9 mouse cellular contexts compared by ENCODE assay signal in genomic region chr11:59525237-59525636, GRCm38 (mm10). TPM values are rescaled to one million over a fixed set of nuclear protein-coding genes. Genes with fewer than 3 reads are reported as not detected.
DNase-seq lines count a peak whose midpoint lies in the region; ATAC-seq and TF ChIP-seq lines count a peak whose summit lies in the region.
"Had no signal": no experiment of that assay in that cellular context is flagged by ENCODE, and none has a peak within 500 bp of the region (broad histone marks: within the 10 kb centered on the region; RNA-seq: fewer than 3 reads in every experiment).

No protein-coding gene starts in this region.

- H3K4me3 ChIP-seq in heart, adult 2 months: no peak overlapping the region
- H3K4me3 ChIP-seq in heart, embryonic 12.5 days: no peak overlapping the region
- no peak overlapping the region for H3K4me3 ChIP-seq in embryonic facial prominence, embryonic 14.5 days (ENCODE audit: low read depth, low read length)
- no peak overlapping the region for H3K4me3 ChIP-seq in hindbrain, embryonic 16.5 days (ENCODE audit: low read length)
- no peak overlapping the region for H3K4me3 ChIP-seq in stomach, embryonic 16.5 days (replicated peaks; ENCODE audit: low read length)
- H3K4me3 ChIP-seq: neural tube, embryonic 13.5 days had no signal

- peak; percentile 61 to 73 for DNase-seq in heart, adult 2 months
- peak; percentile 70 to 84 for DNase-seq in adrenal gland, postnatal 36 days
- peak; percentile 90 for DNase-seq in embryonic facial prominence, embryonic 14.5 days (ENCODE audit: low spot score)
- peak; percentile 58 to 90 for DNase-seq in left cerebral cortex, adult 9 months (ENCODE audit: low spot score in 2 of 2)
- peak; percentile 58 to 77 for DNase-seq in natural killer cell, adult 2 months (ENCODE audit: low spot score in 2 of 2)

- H3K36me3 ChIP-seq in heart, adult 2 months (ENCODE audit: control insufficient read depth, insufficient read depth, low read length): no peaks in the 10 kb centered on the region
- H3K36me3 ChIP-seq in heart, embryonic 12.5 days: no peaks in the 10 kb centered on the region
- no peaks in the 10 kb centered on the region for H3K36me3 ChIP-seq in embryonic facial prominence, embryonic 14.5 days (ENCODE audit: control insufficient read depth, insufficient read depth, low read length)
- H3K36me3 ChIP-seq in hindbrain, embryonic 16.5 days (ENCODE audit: control insufficient read depth, insufficient read depth, low read length): no peaks in the 10 kb centered on the region
- no peaks in the 10 kb centered on the region for H3K36me3 ChIP-seq in stomach, embryonic 16.5 days (ENCODE audit: control insufficient read depth, insufficient read depth, low read length)
- H3K36me3 ChIP-seq: neural tube, embryonic 13.5 days had no signal

- WGBS in heart, adult 2 months: 2% methylated on average over 10 of the region's 10 CpGs
- WGBS in heart, embryonic 12.5 days: 7% methylated on average over 10 of the region's 10 CpGs
- WGBS in embryonic facial prominence, embryonic 14.5 days: 10% methylated on average over 10 of the region's 10 CpGs
- 9% methylated on average over 10 of the region's 10 CpGs for WGBS in hindbrain, embryonic 16.5 days
- WGBS in stomach, embryonic 16.5 days: 10% methylated on average over 10 of the region's 10 CpGs

- intact Hi-C loops in heart, adult 2 months (cut with DNase I): loop anchor here (2.0 to 10.0 kb wide), 3 partner anchors 44 to 230 kb away; no protein-coding TSS in a partner anchor

- H3K27me3 ChIP-seq in heart, adult 2 months (ENCODE audit: control insufficient read depth, insufficient read depth, low read length): no peaks in the 10 kb centered on the region
- H3K27me3 ChIP-seq in heart, embryonic 12.5 days (replicated peaks): no peaks in the 10 kb centered on the region; the same call in 1 of the 2 replicates
- H3K27me3 ChIP-seq in embryonic facial prominence, embryonic 14.5 days (replicated peaks; ENCODE audit: control insufficient read depth, insufficient read depth, low read length): no peaks in the 10 kb centered on the region
- no peaks in the 10 kb centered on the region for H3K27me3 ChIP-seq in hindbrain, embryonic 16.5 days (replicated peaks; ENCODE audit: control insufficient read depth, insufficient read depth, low read length)
- H3K27me3 ChIP-seq in stomach, embryonic 16.5 days (ENCODE audit: control insufficient read depth, insufficient read depth, low read length): no peaks in the 10 kb centered on the region
- H3K27me3 ChIP-seq: neural tube, embryonic 13.5 days had no signal

- no peak for TF ChIP-seq POLR2A in heart, adult 2 months (IDR thresholded peaks at IDR 0.05; ENCODE audit: insufficient read depth, low read depth, low read length)

- H3K79me2 ChIP-seq in heart, adult 2 months (replicated peaks; ENCODE audit: control insufficient read depth, insufficient read depth, low read length): no peaks in the 10 kb centered on the region

- H3K4me2 ChIP-seq in heart, embryonic 12.5 days: no peak overlapping the region
- no peak overlapping the region for H3K4me2 ChIP-seq in embryonic facial prominence, embryonic 14.5 days (ENCODE audit: low read depth, low read length)
- no peak overlapping the region for H3K4me2 ChIP-seq in hindbrain, embryonic 16.5 days (ENCODE audit: low read length)
- no peak overlapping the region for H3K4me2 ChIP-seq in stomach, embryonic 16.5 days (ENCODE audit: low read depth, low read length)
- H3K4me2 ChIP-seq: neural tube, embryonic 13.5 days had no signal

- 0 out of 2 replicates have a peak, but pooled peaks have one; percentile 47 for TF ChIP-seq EP300 in heart, adult 2 months (IDR thresholded peaks at IDR 0.05; ENCODE audit: insufficient read depth, low read depth, low read length)

- no peaks in the 10 kb centered on the region for H3K9me3 ChIP-seq in heart, embryonic 12.5 days (replicated peaks)
- H3K9me3 ChIP-seq in embryonic facial prominence, embryonic 14.5 days (ENCODE audit: control insufficient read depth, low read length): peaks cover 5% of the 10 kb centered on the region; the same call in 1 of the 2 replicates
- no peaks in the 10 kb centered on the region for H3K9me3 ChIP-seq in hindbrain, embryonic 16.5 days (ENCODE audit: control insufficient read depth, low read length)
- H3K9me3 ChIP-seq in stomach, embryonic 16.5 days (replicated peaks; ENCODE audit: control insufficient read depth, low read length): no peaks in the 10 kb centered on the region
- H3K9me3 ChIP-seq: neural tube, embryonic 13.5 days had no signal

- TF ChIP-seq CTCF in heart, adult 2 months (IDR thresholded peaks at IDR 0.05): peak; percentile 93

- H3K27ac ChIP-seq in heart, adult 2 months: no peak overlapping the region
- H3K27ac ChIP-seq in heart, embryonic 12.5 days (ENCODE audit: poor library complexity, severe bottlenecking): no peak overlapping the region
- no peak overlapping the region for H3K27ac ChIP-seq in embryonic facial prominence, embryonic 14.5 days (replicated peaks; ENCODE audit: low read depth, low read length)
- H3K27ac ChIP-seq in hindbrain, embryonic 16.5 days (ENCODE audit: low read depth, low read length): no peak overlapping the region
- H3K27ac ChIP-seq in stomach, embryonic 16.5 days (ENCODE audit: low read length): no peak overlapping the region
- H3K27ac ChIP-seq: neural tube, embryonic 13.5 days had no signal

- no peaks in the 10 kb centered on the region; the same call in 1 of the 2 replicates for H3K4me1 ChIP-seq in heart, adult 2 months (ENCODE audit: control insufficient read depth, insufficient read depth, low read length)
- H3K4me1 ChIP-seq in heart, embryonic 12.5 days (replicated peaks): peaks cover 3% of the 10 kb centered on the region; the same call in 1 of the 2 replicates
- H3K4me1 ChIP-seq in embryonic facial prominence, embryonic 14.5 days (ENCODE audit: control insufficient read depth, insufficient read depth, low read length): no peaks in the 10 kb centered on the region
- H3K4me1 ChIP-seq in hindbrain, embryonic 16.5 days (ENCODE audit: control insufficient read depth, insufficient read depth, low read depth, low read length): no peaks in the 10 kb centered on the region
- H3K4me1 ChIP-seq in stomach, embryonic 16.5 days (ENCODE audit: control insufficient read depth, insufficient read depth, low read length): no peaks in the 10 kb centered on the region
- H3K4me1 ChIP-seq: neural tube, embryonic 13.5 days had no signal

- H3K9ac ChIP-seq in heart, adult 2 months (ENCODE audit: low read depth, low read length): no peak overlapping the region
- H3K9ac ChIP-seq in heart, embryonic 12.5 days: no peak overlapping the region
- H3K9ac ChIP-seq in embryonic facial prominence, embryonic 14.5 days (ENCODE audit: low read depth, low read length): no peak overlapping the region
- no peak overlapping the region for H3K9ac ChIP-seq in hindbrain, embryonic 16.5 days (ENCODE audit: low read depth, low read length)
- H3K9ac ChIP-seq in stomach, embryonic 16.5 days (ENCODE audit: low read length): no peak overlapping the region
- H3K9ac ChIP-seq: neural tube, embryonic 13.5 days had no signal

- ATAC-seq in heart, embryonic 12.5 days (ENCODE audit: insufficient number of reproducible peaks, low FRiP score): no peak
- ATAC-seq in embryonic facial prominence, embryonic 14.5 days (ENCODE audit: low read depth): no peak; the same call in 1 of the 2 replicates
- peak; percentile 71 for ATAC-seq in hindbrain, embryonic 16.5 days
- 0 out of 2 replicates have a peak, but pooled peaks have one; percentile 5 for ATAC-seq in stomach, embryonic 16.5 days (ENCODE audit: insufficient read depth, low FRiP score)

RNA-seq across cellular contexts. Expression of gene Zkscan17, which starts 1.3 kb away (rescaled TPM):
- 10 to 100 TPM; 11.7 to 14.8 TPM for total RNA-seq in heart, adult 2 months (2021)
- 7.8 and 10.0 TPM in 2 replicates for polyA plus RNA-seq in heart, adult 2 months (2012; rRNA removed)
- polyA plus RNA-seq in heart, embryonic 12.5 days (2016; fragmentation: Nextera tagmentation; extraction: Ambion mirVana): 18.1 and 18.4 TPM in 2 replicates
- total RNA-seq in adrenal gland, postnatal 36 days (2021): 10 to 100 TPM; 17.5 to 24.9 TPM
- 17.1 and 19.7 TPM in 2 replicates for polyA plus RNA-seq in embryonic facial prominence, embryonic 14.5 days (2014; fragmentation: Nextera tagmentation; extraction: Ambion mirVana)
- polyA plus RNA-seq in hindbrain, embryonic 16.5 days (2015; fragmentation: Nextera tagmentation; extraction: Ambion mirVana): 11.4 and 15.5 TPM in 2 replicates
- 16.4 and 18.2 TPM in 2 replicates for polyA plus RNA-seq in stomach, embryonic 16.5 days (2015; fragmentation: Nextera tagmentation; extraction: Ambion mirVana)

RNA-seq across cellular contexts. Expression of gene Nlrp3, which starts 16.1 kb away (rescaled TPM):
- total RNA-seq in heart, adult 2 months (2021): under 1 TPM; 0.45 to 0.55 TPM
- 0.33 and 0.38 TPM in 2 replicates for polyA plus RNA-seq in heart, adult 2 months (2012; rRNA removed)
- polyA plus RNA-seq in heart, embryonic 12.5 days (2016; fragmentation: Nextera tagmentation; extraction: Ambion mirVana): 0.08 and 0.09 TPM in 2 replicates
- 1 to 10 TPM in 1 of 2 experiments, under 1 TPM in 1; 0.63 to 1.1 TPM for total RNA-seq in adrenal gland, postnatal 36 days (2021)
- polyA plus RNA-seq in embryonic facial prominence, embryonic 14.5 days (2014; fragmentation: Nextera tagmentation; extraction: Ambion mirVana): 0.29 and 0.45 TPM in 2 replicates
- polyA plus RNA-seq in hindbrain, embryonic 16.5 days (2015; fragmentation: Nextera tagmentation; extraction: Ambion mirVana): 0.07 and 0.10 TPM in 2 replicates
- 0.49 and 0.62 TPM in 2 replicates for polyA plus RNA-seq in stomach, embryonic 16.5 days (2015; fragmentation: Nextera tagmentation; extraction: Ambion mirVana)

RNA-seq across cellular contexts. Expression of gene Olfr222, which starts 50.8 kb away (rescaled TPM):
- not detected for total RNA-seq in heart, adult 2 months (2021)
- polyA plus RNA-seq in heart, adult 2 months (2012; rRNA removed): not detected in 2 replicates
- polyA plus RNA-seq in heart, embryonic 12.5 days (2016; fragmentation: Nextera tagmentation; extraction: Ambion mirVana): not detected in 2 replicates
- not detected for total RNA-seq in adrenal gland, postnatal 36 days (2021)
- polyA plus RNA-seq in embryonic facial prominence, embryonic 14.5 days (2014; fragmentation: Nextera tagmentation; extraction: Ambion mirVana): 0.11 TPM in 1 of 2 replicates, not detected in the other
- not detected in 2 replicates for polyA plus RNA-seq in hindbrain, embryonic 16.5 days (2015; fragmentation: Nextera tagmentation; extraction: Ambion mirVana)
- polyA plus RNA-seq in stomach, embryonic 16.5 days (2015; fragmentation: Nextera tagmentation; extraction: Ambion mirVana): not detected in 2 replicates
- polyA plus RNA-seq: neural tube, embryonic 13.5 days had no signal

RNA-seq across cellular contexts. Expression of gene Zfp867, which starts 53.0 kb away (rescaled TPM):
- 1 to 10 TPM; 3.0 to 4.7 TPM for total RNA-seq in heart, adult 2 months (2021)
- polyA plus RNA-seq in heart, adult 2 months (2012; rRNA removed): 1.00 and 2.1 TPM in 2 replicates
- polyA plus RNA-seq in heart, embryonic 12.5 days (2016; fragmentation: Nextera tagmentation; extraction: Ambion mirVana): 5.2 and 6.2 TPM in 2 replicates
- 1 to 10 TPM; 3.7 to 3.8 TPM for total RNA-seq in adrenal gland, postnatal 36 days (2021)
- 8.8 and 11.0 TPM in 2 replicates for polyA plus RNA-seq in embryonic facial prominence, embryonic 14.5 days (2014; fragmentation: Nextera tagmentation; extraction: Ambion mirVana)
- 11.3 and 11.7 TPM in 2 replicates for polyA plus RNA-seq in hindbrain, embryonic 16.5 days (2015; fragmentation: Nextera tagmentation; extraction: Ambion mirVana)
- 6.7 and 6.8 TPM in 2 replicates for polyA plus RNA-seq in stomach, embryonic 16.5 days (2015; fragmentation: Nextera tagmentation; extraction: Ambion mirVana)

Comparison
In these comparisons a context has a peak if more than half of its experiments do, and no peak if none do; other contexts are left out.
1. ATAC-seq: peak in hindbrain, embryonic 16.5 days (single experiment) and stomach, embryonic 16.5 days (single experiment); none in heart, embryonic 12.5 days (single experiment) and embryonic facial prominence, embryonic 14.5 days (single experiment).
2. Peak in every context shown above with its lines, with median percentiles within 50 percentile points of each other: DNase-seq.